Mouse (Mus musculus) CH12.LX (cell line): ENCODE measurements at regions not wholly inside any gene's neighbourhood (a gene's known extent, or its start where the extent isn't known, plus 50 kb on each side); places are given as distances from the start of the nearest gene placed in this dataset.

ENCODE experiments used
- CTCF ChIP-seq, 2 experiments: IDR thresholded peaks in 1 of 2; conservative IDR thresholded peaks in 1 of 2; 2 replicates each; pipeline ENCODE4 v1.5.1; 2011 to 2012; ENCODE audit warnings: low read depth in 2 of 2, low read length in 2 of 2, improper control_type of control experiment in 1 of 2, inconsistent platforms in 1 of 2, mild to moderate bottlenecking in 1 of 2, moderate library complexity in 1 of 2
- E2F4 ChIP-seq: IDR thresholded peaks from 2 replicates; pipeline ENCODE4 v1.6.1; 2011; ENCODE audit warnings: low read depth, low read length, improper control_type of control experiment; ENCODE audit not compliant: insufficient replicate concordance
- EP300 ChIP-seq: IDR thresholded peaks from 2 replicates; pipeline ENCODE4 v1.6.1; 2011; ENCODE audit warnings: low read length, improper control_type of control experiment
- IRF4 ChIP-seq: IDR thresholded peaks from 2 replicates; pipeline ENCODE4 v1.6.1; 2014; ENCODE audit warnings: low read depth, mild to moderate bottlenecking, inconsistent platforms, low read length, improper control_type of control experiment
- KAT2A ChIP-seq: IDR thresholded peaks from 2 replicates; pipeline ENCODE4 v1.6.1; 2012; ENCODE audit warnings: low read length, improper control_type of control experiment, inconsistent platforms; ENCODE audit not compliant: insufficient replicate concordance
- MYC ChIP-seq: IDR thresholded peaks from 2 replicates; pipeline ENCODE4 v1.6.1; 2011; ENCODE audit warnings: low read depth, mild to moderate bottlenecking, improper control_type of control experiment, low read length
- PAX5 ChIP-seq: IDR thresholded peaks from 2 replicates; pipeline ENCODE4 v1.6.1; 2012; ENCODE audit warnings: low read length, inconsistent platforms, mixed read lengths
- POLR2A ChIP-seq: IDR thresholded peaks from 2 replicates; pipeline ENCODE4 v1.6.1; 2011; ENCODE audit warnings: low read depth, mild to moderate bottlenecking, improper control_type of control experiment, low read length
- SMC3 ChIP-seq: IDR thresholded peaks from 2 replicates; pipeline ENCODE4 v1.6.1; 2011; ENCODE audit warnings: low read depth, low read length, improper control_type of control experiment
- ZC3H11A ChIP-seq: IDR thresholded peaks from 2 replicates; pipeline ENCODE4 v1.6.1; 2012; ENCODE audit warnings: low read depth, mild to moderate bottlenecking, inconsistent platforms, low read length, improper control_type of control experiment
- ZNF384 ChIP-seq: IDR thresholded peaks from 2 replicates; pipeline ENCODE4 v1.6.1; 2012; ENCODE audit warnings: low read depth, low read length, improper control_type of control experiment, inconsistent platforms

DNA sequence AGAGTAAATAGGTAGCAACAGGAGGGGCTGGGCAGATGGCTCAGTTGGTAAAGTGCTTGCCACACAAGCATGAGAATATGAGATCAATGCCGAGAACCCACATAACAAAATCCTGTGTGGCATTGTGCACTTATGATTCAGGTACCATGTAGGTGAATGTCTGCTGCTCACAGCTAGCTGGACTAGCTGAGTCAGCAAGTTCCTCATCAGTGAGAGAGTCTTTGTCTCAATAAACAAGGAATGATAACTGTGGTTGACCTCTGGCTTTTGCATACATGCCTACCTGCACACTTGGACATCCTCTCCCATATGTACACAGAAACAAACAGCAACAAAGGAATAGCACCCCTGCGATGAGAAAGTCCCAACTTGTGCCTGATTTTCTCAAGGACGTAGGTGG lies 454.7 kb downstream of the Shisa9 start:
- no peak for TF ChIP-seq ZC3H11A
- TF ChIP-seq SMC3: no peak
- TF ChIP-seq CTCF (conservative IDR thresholded peaks at IDR 0.05 in 1 of 2, IDR thresholded peaks at IDR 0.05 in 1 of 2; ENCODE audit: low read depth in 2 of 2, low read length in 2 of 2): no peak
- TF ChIP-seq ZNF384: no peak
- no peak for TF ChIP-seq POLR2A
- TF ChIP-seq IRF4: no peak
- no peak for TF ChIP-seq PAX5
- no peak for TF ChIP-seq KAT2A
- no peak for TF ChIP-seq E2F4
- TF ChIP-seq EP300: no peak
- TF ChIP-seq MYC: no peak
